Mouse (Mus musculus) layer of hippocampus, adult 8-10 months (tissue): Measurements from ENCODE around the gene Myh7b. TPM values are rescaled to one million over a fixed set of nuclear protein-coding genes. Genes with fewer than 3 reads are reported as not detected.

ENCODE experiments used
- DNase-seq, 2 experiments: peaks; one replicate each; pipeline ENCODE4 v3.0.0; 2022; ENCODE audit warnings: low spot score in 2 of 2
- total RNA-seq, 4 experiments: library from RNA; stranded (reverse); gene quantifications; 2 replicates each; pipeline ENCODE4 v1.2.4; 2022

Gene Myh7b
- total RNA-seq, 4 experiments from 2014 or later = 2.6 to 6.0 (median 4.5) TPM

DNA sequence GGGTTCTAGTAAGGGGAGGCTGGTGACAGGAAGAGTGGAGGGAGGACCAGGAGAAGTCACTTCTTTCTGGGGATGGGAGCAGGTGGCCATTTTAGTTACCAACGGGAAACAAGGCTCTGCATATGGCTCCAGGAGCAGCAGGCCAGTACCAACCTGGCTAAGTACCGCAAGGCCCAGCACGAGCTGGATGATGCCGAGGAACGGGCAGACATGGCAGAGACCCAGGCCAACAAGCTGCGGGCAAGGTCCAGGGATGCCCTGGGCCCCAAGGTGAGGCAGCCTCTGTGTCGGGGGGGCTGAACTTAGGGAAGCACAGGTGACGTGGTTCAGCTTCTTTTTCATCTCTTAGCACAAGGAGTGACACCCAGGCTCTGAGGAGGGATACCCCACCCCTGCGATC, 22.7 kb downstream of the Myh7b start:
- DNase-seq = no peak

DNA sequence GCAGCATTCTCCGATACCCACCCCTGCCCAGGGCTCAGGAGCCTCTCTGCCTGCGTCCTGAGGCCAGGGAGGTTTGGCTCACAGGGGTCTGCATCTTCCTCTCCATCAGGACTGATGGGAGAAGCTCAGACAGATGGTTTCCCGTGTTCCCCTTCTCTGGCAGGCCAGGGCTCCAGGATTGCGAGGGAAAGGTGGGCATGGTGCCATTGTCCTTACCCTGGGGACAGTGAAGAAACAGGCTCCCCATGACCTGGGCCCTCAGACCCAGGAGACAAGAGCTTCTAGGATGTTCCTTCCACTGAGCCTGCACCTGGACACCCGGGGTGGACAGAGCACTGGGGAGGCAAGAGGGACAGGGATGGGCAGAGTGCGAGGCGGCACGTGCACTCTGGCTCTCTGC, 23.6 kb downstream of the Myh7b start:
- no peak for DNase-seq

DNA sequence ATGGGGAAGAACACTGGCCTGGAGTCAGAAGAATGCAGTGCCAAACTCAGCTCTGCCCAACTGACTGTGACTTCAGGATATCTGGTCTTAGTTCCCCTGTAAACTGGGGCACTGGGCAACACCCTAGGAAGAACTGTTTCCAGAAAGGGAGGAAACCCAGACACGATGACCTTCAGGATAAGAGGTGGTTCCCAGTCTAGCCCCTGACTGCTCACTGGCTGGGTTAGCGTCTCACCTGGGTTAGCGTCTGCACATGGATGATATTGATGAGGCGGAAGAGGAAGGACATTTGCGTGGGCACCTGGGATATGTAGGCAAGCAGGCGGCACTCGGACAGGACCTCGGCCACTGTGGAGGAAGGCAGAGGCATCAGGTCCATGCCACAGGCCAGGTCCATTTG, 24.9 kb downstream of the Myh7b start:
- DNase-seq = no peak

DNA sequence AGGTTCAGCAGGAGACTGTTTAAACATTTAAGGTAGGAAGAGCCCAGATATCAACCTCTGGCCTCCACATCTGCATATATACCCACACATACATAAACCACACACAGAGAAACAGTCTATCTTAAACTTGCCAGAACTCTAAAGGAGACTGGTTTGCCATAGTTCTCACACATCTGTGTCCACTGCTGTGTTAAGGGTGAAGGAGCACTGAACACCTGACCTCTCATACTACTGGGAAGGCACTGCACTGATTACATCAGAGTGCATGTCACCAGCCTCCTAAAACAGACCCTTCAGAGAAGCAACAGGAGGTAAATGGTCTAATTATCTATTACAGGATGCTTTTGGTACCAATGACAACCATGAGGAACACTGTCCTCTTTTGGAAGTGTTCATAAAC, 25.9 kb downstream of the Myh7b start:
- no peak for DNase-seq

DNA sequence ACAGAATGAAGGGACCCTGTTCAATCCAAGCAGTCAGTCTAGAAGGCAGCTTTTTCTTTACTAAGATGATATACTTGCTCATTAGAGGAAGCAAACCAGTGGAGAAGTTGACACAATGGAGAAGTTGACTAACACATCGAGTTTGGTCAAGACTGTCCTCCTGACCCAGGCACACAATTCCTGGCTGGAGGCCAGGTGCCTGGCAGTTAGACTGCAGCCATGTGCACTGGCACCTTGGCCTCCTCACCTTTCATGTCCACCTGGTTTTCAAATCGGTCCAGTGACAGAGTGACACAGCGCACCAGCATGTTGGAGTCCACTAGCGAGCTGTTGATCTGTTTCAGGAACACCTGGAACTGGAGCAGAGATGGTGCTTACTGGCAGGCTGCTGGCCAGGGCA, 26.4 kb downstream of the Myh7b start:
- DNase-seq = no peak

DNA sequence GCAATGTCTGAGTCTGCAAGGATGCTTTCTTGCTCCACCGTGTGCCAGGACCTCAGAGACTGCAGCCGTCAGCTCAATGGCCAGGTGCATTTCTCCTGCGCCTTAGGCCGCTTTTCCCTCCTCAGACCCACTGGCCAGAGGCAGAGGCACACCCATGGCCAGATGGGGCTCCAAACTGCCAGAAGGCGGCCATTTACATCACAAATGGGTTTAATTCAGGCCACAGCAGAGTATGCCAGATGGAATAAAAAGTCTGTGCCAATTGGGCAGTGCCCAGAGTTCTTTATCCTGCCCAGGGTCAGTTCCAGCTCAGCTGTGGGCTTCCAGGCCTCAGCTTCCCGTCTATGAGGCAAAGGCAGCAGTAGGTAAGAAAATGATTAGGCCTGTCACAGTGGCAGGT, 29.6 kb downstream of the Myh7b start:
- peak in 1 of 2 experiments; percentile 74 for DNase-seq

DNA sequence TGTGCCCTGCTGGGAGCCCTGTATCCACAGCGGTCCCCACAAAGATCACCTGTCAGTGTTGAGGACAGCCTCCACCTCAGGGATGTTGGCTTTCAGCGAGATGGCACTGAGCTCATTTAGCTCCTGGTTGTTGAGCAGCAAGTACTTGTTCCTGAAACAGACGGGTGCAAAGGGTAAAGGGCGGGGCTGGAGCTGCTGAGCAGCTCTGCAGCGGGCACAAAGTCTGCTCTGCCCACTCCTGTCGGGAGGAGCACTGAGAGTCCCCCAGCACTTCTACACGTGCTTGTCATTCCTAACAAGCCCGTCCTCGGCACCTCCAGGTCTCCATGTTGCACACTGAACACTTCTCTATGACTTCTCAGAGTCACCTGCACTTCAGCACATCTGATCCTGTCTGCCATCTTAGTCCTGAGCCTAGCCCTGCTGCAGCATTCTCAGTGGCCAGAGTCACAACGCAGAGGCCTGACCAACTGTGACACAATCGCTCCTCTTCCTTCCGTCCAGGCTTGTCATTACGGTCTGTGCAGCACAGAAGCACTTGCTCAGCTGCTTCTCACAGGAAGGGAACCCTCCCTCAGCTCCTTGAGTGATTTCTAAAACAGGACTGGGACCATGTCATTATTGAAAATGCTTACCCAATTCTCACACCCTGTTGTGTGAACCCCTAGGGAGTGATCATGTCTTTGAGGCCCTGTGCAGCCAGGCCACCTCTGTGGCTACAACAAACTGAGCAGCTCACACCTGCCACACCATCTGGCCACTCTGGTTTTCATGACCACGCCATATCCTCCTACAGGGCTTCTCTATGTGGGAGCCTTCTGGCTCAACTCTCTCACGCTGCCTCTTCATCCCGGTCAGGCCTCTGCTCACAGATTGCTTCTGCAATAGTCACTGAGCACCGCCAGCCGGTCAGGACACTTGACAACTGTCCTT, 30.8 kb downstream of the Myh7b start:
- DNase-seq = no peak

DNA sequence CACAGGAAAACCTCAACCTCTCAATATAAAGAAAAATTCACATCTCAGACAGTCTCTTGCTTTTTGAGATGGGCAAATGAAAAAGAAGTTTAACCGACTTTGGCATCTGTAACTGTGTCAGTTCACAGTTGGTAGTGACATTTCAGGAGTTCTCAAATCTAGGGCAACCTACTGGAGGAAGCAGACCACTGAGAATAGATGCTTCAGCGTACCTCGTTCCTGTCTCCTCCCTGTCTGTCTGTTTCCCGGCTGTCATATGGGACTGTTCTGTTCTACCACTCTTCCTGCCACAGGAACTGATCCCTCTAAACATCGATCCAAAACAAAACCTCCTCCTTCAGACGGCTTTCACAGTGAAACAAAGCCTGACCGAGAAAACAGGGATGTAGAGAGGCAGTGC, 34.7 kb downstream of the Myh7b start:
- no peak for DNase-seq

DNA sequence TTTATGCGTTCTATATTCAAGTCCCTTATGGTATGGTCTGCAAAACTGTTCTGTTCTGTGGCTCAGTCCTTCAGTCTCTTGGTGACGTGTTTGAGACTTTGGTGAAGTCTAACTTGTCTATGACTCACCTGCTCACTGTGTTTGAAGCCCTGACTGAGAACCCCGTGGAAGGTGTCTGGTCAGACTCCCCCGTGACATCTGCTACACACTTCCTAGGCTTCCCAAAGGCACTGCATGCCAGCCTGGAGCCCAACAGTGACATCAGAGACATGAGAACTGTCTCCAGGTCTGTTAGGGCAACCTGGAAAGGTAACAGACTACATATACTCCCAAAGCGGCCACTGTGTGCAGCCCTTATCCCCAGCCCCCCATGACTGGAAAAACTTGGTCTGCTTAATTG, 41.6 kb downstream of the Myh7b start:
- no peak for DNase-seq

DNA sequence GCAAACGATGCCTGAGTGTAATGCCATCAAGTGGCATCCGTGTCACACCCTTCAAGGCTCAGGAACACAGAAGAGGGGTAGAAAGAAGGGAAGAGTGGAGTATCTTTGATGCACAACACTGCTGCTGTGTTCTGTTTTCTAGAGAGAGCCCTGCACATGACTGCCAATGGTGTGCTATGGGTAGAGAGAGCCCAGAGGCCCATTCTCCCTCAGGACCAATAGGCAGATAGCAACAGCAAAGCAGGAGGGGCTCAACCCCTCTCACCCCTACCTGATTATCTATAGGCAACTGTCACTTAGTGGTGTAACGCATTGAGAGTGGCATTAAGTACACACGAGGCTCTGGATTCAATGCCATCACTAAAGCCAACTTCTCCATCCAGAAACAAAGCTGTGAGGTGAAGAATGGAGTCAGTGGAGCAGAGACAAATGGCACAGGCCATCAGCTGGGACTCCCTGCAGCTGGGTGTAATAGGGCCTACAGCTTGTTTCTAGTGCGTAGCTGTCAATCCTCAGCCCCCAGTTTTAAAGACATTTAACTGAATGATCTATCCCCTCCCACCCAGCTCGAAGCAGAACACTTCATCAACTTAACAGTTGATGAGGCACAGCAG, 44.9 kb downstream of the Myh7b start:
- no peak for DNase-seq

DNA sequence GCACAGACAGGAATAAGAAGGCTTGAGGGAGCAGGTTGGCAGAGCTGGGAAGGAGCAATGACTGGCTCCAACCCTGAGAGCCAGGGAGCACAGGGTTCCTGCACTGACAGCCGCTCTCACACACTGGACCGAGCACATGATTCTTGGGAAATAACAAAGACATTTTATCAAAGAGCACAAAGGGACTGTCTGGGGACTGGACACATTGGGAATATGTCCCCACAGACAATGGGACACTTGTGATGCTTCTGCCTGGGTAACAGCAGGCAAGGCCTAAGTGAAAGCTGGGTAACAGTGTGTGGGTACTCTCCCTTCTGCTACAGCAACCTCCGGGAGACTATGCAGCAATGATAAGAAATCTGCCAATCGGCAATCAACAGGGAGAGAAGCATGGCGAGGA, 51.4 kb downstream of the Myh7b start:
- DNase-seq = peak; percentile 49 to 64

DNA sequence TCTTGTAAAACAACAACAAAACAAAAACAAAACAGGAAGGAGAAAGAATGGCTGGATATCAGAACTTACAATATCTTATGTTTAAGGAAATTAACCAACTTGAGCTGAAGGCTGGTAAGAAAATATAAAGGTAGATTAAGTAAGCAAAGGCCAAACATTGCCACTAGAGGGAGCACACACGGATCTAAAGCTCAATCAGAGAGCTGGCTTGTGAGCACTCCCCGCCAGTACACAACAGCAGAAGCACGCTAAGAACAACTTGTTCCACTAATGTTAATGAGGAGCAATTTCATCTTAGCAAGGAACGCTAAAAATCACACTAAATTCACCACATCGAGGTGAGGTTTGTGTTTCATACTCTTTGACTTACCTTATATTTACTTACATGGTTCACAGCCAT, 52.1 kb downstream of the Myh7b start:
- peak in 1 of 2 experiments; percentile 70 for DNase-seq

DNA sequence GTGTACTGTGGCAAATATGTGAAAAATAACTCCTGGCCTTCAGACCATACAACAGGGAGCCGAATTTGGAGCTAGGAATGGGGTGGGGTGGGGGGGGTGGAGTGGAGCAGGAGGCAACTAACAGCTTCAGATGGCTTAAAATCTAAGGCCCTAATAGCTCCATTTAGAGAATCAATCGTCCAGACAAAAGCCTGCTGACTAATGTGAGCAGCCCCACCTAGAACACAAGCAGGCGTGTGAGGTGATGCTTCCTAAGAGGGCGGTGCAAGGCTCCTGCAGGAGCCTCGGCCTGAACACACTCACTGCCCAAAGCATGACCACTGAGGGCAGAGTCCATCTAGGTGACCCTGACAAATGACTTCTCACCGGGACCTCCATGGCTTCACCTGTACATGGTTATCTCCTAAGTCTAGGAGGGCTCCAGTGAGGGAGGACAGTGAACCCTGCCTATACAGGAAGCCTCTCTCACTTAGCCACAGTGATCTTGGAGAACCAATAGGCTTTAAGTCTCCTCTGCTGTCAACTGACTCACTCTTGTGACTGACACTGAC, 53.0 kb downstream of the Myh7b start:
- no peak for DNase-seq

DNA sequence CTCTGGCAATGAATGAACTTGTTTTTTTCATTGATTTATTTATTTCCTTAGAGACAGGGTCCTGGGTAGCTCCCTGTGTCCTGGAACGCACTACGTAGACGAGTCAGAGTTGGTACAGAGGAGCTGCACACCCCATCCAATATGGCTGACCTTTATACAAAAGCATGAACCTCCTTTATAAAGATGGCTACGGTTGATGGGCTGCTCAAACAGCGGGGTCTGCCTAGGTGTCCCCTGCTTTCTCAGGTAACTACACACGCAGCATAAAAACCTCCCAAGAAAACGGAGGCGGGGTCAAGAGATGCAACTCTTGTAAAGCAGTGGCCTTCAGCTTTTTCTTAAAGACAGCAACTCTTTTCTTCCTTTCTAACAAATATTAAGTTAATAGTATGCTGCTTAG, 56.9 kb downstream of the Myh7b start:
- no peak for DNase-seq

DNA sequence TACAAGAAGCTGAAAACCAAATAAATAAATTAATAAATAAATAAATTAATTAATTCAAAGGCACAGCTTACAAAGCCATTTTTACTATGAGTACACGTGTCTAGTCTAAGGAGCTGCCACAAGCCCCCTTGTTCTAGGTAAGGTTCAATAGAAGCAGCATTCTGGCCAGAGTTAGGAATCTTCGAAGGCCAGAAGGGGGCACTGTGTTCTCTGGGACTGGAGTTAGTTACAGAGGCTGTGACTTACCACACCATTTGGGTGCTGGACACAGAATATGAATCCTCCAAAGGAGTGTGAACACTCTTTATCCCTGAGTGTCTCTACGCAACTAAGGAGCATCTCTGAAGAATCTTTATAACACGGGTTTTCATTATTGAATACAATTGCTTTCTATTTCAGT, 57.4 kb downstream of the Myh7b start:
- DNase-seq = no peak

DNA sequence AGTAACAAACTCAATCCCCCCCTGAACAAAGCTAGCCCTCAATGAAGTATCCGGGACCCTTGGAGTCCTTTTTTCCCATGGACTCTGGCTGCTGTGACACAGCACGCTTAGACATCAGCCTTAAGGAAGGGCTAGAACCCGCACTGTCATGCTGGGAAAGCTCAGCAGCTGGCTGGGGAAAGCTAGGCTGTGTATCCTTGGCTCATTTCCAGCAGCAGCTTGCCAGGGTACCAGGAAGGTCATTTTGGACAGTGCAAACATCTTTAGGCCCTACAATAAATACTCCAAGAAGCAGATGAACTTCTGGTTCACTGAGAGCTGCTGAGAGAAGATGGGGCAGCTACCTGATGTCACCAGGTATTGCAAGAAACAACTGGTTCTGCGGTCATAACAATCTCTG, 60.2 kb downstream of the Myh7b start:
- DNase-seq = no peak

DNA sequence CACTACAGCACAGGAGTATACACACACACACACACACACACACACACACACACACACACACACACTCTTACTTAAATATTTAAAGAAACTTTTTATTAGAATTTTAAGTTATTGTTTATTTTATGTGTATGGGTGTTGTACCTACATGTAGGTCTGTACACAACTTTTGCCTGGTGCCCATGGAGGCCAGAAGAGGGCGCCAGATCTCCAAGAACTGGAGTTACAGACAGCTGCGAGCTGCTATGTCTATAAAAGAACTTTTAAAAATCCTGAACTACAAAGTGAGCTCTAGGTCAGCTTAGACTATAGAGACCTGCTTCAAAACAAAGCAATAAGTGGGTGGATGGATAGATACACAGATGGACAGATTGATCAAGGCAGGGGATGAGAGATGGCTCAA, 62.5 kb downstream of the Myh7b start:
- no peak for DNase-seq

DNA sequence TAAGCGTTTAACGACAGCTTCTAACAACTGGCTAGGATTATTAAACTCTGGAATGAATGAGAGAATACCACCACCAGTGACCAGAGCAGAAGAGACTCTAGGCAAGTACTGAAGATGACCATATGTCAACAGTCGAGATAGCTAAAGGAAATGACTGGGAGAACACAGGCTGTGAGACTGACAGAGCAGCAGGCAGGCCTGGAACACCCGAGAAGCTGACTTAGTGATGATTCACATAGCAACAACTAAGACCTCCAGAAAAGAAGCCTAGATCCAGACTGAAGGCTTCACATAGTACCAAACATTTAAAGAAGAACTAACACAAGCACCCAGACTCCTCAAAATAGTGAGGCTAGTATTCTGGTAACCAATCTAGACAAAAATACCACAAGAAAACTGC, 64.1 kb downstream of the Myh7b start:
- no peak for DNase-seq

DNA sequence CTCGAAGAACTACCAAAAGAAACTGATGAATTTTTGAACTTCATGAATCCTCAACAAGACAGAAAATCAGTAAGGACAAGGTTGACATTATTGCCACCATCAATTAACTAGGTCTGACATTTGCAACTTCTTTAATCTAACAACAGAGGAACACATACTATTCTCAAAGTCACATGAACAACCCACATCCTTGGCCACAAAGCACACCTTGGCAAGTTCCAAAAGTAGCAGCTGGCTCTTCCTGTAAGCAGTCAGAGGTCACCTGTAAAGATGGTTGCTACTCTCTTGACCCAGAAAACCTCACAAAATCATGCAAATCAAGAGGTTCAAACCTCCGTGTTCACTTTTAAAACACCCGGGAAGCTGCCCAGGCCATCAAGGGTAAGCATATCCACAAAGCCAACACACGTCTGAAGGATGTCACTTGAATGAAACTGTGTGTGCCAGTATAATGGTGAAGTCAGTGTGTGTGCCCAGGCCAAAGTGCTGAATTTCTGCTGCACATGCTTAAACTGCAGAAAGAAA, 68.6 kb downstream of the Myh7b start:
- DNase-seq = no peak

DNA sequence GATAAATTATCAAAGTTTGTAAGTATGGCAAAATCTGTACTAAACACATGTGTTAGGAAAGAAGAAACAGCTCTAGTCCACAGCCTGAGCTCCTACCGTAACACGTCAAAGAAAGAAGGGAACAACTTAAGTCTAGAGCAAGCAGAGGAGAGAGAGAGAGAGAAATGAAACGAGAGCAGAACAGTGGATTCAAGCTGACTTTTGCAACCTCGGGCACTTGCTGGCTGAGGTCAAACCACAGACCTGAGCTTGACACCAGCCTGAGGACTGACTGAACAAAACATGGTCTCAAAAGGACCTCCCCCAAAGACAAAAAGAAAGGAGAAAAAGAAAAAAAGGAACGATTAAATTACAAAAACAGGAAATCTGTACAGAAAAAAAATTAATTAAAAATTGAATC, 69.6 kb downstream of the Myh7b start:
- no peak for DNase-seq

DNA sequence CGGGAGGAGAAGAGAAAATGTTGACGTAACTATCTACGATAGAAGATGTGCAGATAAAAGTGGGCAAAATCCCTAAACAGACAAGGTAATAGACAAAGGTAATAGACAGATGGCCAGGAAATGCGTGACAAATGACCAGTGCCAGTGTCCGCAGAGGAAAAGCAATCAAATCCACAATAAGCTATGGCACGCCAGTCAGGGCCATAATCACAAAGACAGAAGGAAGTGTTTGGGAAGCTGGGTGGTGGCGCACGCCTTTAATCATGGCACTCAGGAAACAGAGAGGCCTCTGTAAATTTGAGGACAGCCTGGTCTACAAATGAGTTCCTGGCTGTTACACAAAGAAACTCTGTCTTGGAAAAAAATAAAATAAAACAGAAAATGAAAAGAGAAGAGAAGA, 70.2 kb downstream of the Myh7b start:
- DNase-seq = no peak

DNA sequence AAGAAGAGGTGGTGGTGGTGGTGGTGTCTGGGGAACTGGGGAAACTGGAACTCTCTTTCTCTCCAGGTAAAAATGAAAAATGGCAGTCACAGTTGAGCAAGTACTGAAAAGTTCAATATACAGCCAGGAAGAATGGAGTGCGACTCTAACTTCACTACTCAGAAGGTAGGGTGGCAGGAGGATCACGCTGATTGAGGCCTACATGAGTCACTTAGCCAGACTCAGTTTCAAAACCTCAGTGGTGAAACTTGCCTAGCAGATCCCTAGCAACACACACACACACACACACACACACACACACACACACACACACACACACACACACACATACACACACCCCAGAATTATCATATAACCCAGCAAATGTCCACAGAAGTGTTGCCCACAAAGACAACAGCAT, 70.9 kb downstream of the Myh7b start:
- no peak for DNase-seq

DNA sequence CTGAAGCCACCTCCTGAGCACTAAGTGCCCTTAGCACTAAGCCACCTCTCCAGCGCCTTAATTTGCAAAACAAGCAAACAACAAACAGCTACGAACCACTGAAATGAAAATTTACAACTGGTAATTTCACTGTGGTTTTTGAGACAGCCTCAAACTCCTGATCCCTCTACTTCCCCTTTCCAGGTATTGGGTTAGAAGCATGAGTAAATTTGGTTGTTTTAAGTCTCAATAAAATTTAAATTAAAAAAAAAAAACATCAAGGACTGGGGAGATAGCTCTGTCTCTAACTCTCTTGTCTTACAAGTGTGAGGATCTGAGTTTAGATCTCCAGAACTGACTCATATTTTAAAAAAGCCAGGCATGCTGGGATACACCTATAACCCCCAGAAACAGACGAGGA, 72.1 kb downstream of the Myh7b start:
- DNase-seq = no peak
